Mouse (Mus musculus) stomach, embryonic 16.5 days (tissue): ENCODE measurements at regions not wholly inside any gene's neighbourhood (a gene's known extent, or its start where the extent isn't known, plus 50 kb on each side); places are given as distances from the start of the nearest gene placed in this dataset.

Experiments
- ATAC-seq: fragments of 200-750 bp; cut with Nextera tagmentation; 2 replicates; pipeline ENCODE4 v1.8.0; 2017; ENCODE audit warnings: moderate number of reproducible peaks, moderate TSS enrichment; ENCODE audit not compliant: insufficient read depth, low FRiP score
- H3K27ac ChIP-seq: fragments of 300-500 bp; sonication (generic); 2 replicates; pipeline ENCODE4 v1.5.1; 2014; ENCODE audit warnings: low read length
- H3K27me3 ChIP-seq: fragments of 300-500 bp; sonication (generic); 2 replicates; pipeline ENCODE4 v1.6.1; 2014; ENCODE audit warnings: low read length, control low read depth, mixed read lengths; ENCODE audit not compliant: control insufficient read depth, insufficient read depth
- H3K36me3 ChIP-seq: fragments of 300-500 bp; sonication (generic); 2 replicates; pipeline ENCODE4 v1.6.1; 2014; ENCODE audit warnings: low read length; ENCODE audit not compliant: control insufficient read depth, insufficient read depth
- H3K4me1 ChIP-seq: fragments of 300-500 bp; sonication (generic); 2 replicates; pipeline ENCODE4 v1.6.1; 2014; ENCODE audit warnings: low read length, control low read depth, mixed read lengths; ENCODE audit not compliant: control insufficient read depth, insufficient read depth
- H3K4me2 ChIP-seq: fragments of 300-500 bp; sonication (generic); 2 replicates; pipeline ENCODE4 v1.6.1; 2014; ENCODE audit warnings: low read depth, low read length, mixed read lengths
- H3K4me3 ChIP-seq: fragments of 300-500 bp; sonication (generic); replicated peaks from 2 replicates; pipeline ENCODE4 v1.5.1; 2014; ENCODE audit warnings: mild to moderate bottlenecking, low read length
- H3K9ac ChIP-seq: fragments of 300-500 bp; sonication (generic); 2 replicates; pipeline ENCODE4 v1.6.1; 2014; ENCODE audit warnings: low read length
- H3K9me3 ChIP-seq: fragments of 300-500 bp; sonication (generic); replicated peaks from 2 replicates; pipeline ENCODE4 v1.6.1; 2016; ENCODE audit warnings: low read length, control low read depth; ENCODE audit not compliant: control insufficient read depth
- WGBS: fragments of 180-500 bp; shearing (Covaris S2); extraction: QIAGEN DNeasy Blood & Tissue Kit; methylation state at CpG from one replicate; pipeline ENCODE4 v1.1.7; 2014; 5-methylcytosine and 5-hydroxymethylcytosine counted together

DNA sequence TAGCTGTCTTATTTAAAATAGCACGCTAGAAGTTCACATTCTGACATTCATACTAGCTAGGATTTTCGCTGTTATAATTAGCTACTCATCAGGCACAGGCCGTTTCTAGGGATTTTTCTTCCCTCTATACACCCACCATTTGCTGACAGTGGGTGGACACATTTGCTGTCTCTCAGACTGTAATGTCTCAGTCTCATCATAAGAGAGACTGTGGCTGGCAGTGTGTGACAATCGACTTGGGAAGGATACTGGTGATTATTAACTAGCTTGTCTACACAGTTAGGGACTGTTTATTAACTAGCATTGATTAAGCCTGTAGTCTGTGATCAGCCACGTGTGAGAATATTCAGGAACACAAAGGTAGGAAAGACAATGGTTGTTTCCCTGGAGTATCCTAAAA, 208.0 kb upstream of the Btbd3 start:
- Histone ChIP-seq H3K9me3 (no peaks in the 10 kb centered on the region), H3K36me3 (no peaks in the 10 kb centered on the region), H3K4me3 (no peak overlapping the region), H3K27ac (no peak overlapping the region), H3K4me1 (no peaks in the 10 kb centered on the region), H3K4me2 (no peak overlapping the region), H3K27me3 (no peaks in the 10 kb centered on the region), H3K9ac (no peak overlapping the region)
- no peak for ATAC-seq
- WGBS = 63% methylated on average over 5 of the region's 5 CpGs

GRCm38 (mm10) chr2:138047781-138048201, 208.6 kb upstream of the Btbd3 start:
- Histone ChIP-seq H3K27me3 (no peaks in the 10 kb centered on the region), H3K36me3 (no peaks in the 10 kb centered on the region), H3K4me1 (no peaks in the 10 kb centered on the region), H3K9me3 (no peaks in the 10 kb centered on the region), H3K4me3 (no peak overlapping the region), H3K27ac (no peak overlapping the region), H3K9ac (no peak overlapping the region), H3K4me2 (no peak overlapping the region)
- ATAC-seq = no peak
- WGBS = 34% methylated on average over 11 of the region's 11 CpGs

- Histone ChIP-seq H3K27ac (no peak overlapping the region), H3K27me3 (no peaks in the 10 kb centered on the region), H3K9me3 (no peaks in the 10 kb centered on the region), H3K36me3 (no peaks in the 10 kb centered on the region), H3K9ac (no peak overlapping the region), H3K4me2 (no peak overlapping the region), H3K4me1 (no peaks in the 10 kb centered on the region), H3K4me3 (no peak overlapping the region)
- no peak for ATAC-seq
- WGBS = 70% methylated on average over 10 of the region's 10 CpGs
These were observed 209.0 kb upstream of the Btbd3 start for GRCm38 (mm10) chr2:138047361-138047760.

DNA sequence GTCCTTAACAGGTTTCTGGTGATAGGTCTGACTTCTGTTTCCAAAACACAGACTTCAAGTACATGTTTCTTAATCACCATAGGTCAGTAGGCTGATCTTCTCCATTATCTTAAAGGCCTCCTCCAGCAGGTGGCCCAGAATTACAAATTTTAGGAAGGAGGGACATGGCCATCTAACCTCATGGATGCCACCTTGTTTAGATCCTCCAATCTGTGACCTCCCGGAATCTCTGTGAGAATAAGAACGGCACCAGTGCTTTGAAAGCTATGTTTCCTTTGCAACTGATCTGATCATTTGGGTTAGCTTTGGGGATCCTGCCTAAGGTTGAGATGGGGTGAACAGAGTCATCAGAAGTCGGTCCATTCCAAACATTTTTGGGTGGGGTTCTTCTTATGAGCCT, 209.4 kb upstream of the Btbd3 start:
- Histone ChIP-seq H3K27ac (no peak overlapping the region), H3K4me1 (no peaks in the 10 kb centered on the region), H3K4me2 (no peak overlapping the region), H3K27me3 (no peaks in the 10 kb centered on the region), H3K36me3 (no peaks in the 10 kb centered on the region), H3K9me3 (no peaks in the 10 kb centered on the region), H3K9ac (no peak overlapping the region), H3K4me3 (no peak overlapping the region)
- ATAC-seq = no peak
- 86% methylated on average over 3 of the region's 3 CpGs for WGBS

DNA sequence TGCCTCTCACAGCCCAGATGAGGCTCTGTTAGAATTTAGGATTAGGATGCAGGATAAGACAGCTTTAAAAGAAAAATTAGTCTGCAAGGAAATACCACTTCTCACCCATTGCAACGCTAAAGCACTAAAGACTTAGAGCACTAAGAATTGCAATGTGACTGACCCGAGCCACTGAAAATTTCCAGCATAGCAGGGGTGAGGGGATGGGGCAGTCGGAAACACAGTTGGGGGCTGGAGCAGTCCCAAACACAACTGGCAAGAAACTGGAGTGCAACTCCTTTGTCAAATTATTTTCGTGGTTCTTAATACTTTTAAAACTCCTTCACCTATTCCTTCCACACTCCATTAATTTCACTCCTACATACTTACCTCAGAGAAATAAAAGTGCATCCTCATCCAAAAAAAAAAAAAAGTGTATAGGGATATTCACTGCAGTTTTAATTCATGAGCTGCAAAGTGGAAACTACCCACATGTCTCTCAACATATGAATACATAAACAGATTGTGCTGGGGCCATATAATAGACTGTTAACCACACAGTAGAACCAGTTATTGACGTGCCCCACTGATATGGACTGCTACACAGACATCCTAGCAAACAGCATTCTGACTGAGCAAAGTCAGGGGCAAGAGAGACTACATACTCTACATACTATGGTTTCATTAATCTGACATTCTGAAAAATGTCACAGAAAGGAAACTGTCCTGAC, 210.3 kb upstream of the Btbd3 start:
- Histone ChIP-seq H3K36me3 (no peaks in the 10 kb centered on the region), H3K9me3 (no peaks in the 10 kb centered on the region), H3K4me3 (no peak overlapping the region), H3K27ac (no peak overlapping the region), H3K4me1 (no peaks in the 10 kb centered on the region), H3K27me3 (no peaks in the 10 kb centered on the region), H3K9ac (no peak overlapping the region), H3K4me2 (no peak overlapping the region)
- 39% methylated on average over 5 of the region's 5 CpGs for WGBS
- ATAC-seq = no peak

DNA sequence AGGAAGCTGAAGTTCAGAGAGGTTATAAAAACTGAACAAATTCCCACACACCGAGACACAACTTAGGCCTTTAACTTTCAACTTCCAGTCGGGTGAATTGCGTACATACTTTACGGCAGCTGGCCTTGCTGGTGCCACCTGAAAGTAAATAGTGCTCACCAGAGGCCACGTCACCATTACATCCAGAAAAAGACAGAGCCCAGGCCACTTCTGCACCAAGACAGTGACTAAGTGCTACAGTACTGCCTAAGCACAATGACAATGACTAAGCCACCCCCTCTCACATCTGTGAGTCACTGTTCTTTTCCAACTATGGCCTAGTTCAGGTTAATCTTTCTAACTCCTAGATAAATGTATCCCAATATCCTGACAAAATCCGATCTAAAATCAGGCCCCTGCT, 215.7 kb upstream of the Btbd3 start:
- Histone ChIP-seq H3K9me3 (no peaks in the 10 kb centered on the region), H3K27ac (peak overlapping the region; percentile 58), H3K27me3 (no peaks in the 10 kb centered on the region), H3K36me3 (no peaks in the 10 kb centered on the region), H3K9ac (no peak overlapping the region), H3K4me2 (no peak overlapping the region), H3K4me1 (no peaks in the 10 kb centered on the region), H3K4me3 (no peak overlapping the region)
- ATAC-seq = no peak
- 55% methylated on average over 6 of the region's 6 CpGs for WGBS

GRCm38 (mm10) chr2:138040302-138040701, 216.1 kb upstream of the Btbd3 start:
- H3K4me3 ChIP-seq = no peak overlapping the region
- no peaks in the 10 kb centered on the region for H3K36me3 ChIP-seq
- WGBS = 51% methylated on average over 5 of the region's 5 CpGs
- no peak overlapping the region for H3K9ac ChIP-seq
- no peaks in the 10 kb centered on the region for H3K9me3 ChIP-seq
- no peaks in the 10 kb centered on the region for H3K4me1 ChIP-seq
- peak; percentile 50; the same call in 1 of the 2 replicates for ATAC-seq
- H3K4me2 ChIP-seq = no peak overlapping the region
- no peaks in the 10 kb centered on the region for H3K27me3 ChIP-seq
- peak overlapping the region; percentile 58 for H3K27ac ChIP-seq

DNA sequence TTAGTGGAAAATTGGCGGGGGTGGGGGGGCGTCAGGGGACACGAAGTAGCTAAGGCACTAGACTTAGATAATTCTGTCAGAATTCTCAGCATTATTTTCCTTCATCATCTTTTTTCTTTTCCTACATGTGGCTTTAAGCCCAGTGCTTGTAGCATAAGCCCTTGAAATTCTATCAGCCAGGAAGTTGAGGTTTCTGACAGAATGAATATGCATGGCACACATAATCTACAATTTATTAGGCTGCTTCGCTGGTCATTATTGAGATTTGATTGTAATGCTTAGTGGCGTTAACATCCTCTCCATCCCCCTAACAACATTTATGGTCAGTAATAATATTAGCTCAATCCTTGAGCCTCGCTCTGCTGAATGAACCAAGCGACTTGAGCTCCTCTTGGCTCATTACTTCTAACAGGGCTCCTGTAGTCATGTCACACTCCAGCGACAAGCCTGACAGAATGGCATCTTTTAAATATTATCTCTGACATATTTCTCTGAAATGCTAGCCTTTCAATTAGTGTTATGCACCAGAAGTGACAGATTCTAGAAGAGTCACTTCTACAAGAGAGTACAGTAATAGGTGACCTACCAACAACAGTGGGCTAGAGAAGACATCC, 222.1 kb upstream of the Btbd3 start:
- no peak overlapping the region for H3K27ac ChIP-seq
- no peak overlapping the region for H3K9ac ChIP-seq
- H3K36me3 ChIP-seq = no peaks in the 10 kb centered on the region
- H3K27me3 ChIP-seq = no peaks in the 10 kb centered on the region
- H3K4me2 ChIP-seq = no peak overlapping the region
- no peak for ATAC-seq
- no peaks in the 10 kb centered on the region for H3K4me1 ChIP-seq
- no peak overlapping the region for H3K4me3 ChIP-seq
- WGBS = 87% methylated on average over 8 of the region's 8 CpGs
- H3K9me3 ChIP-seq = no peaks in the 10 kb centered on the region

DNA sequence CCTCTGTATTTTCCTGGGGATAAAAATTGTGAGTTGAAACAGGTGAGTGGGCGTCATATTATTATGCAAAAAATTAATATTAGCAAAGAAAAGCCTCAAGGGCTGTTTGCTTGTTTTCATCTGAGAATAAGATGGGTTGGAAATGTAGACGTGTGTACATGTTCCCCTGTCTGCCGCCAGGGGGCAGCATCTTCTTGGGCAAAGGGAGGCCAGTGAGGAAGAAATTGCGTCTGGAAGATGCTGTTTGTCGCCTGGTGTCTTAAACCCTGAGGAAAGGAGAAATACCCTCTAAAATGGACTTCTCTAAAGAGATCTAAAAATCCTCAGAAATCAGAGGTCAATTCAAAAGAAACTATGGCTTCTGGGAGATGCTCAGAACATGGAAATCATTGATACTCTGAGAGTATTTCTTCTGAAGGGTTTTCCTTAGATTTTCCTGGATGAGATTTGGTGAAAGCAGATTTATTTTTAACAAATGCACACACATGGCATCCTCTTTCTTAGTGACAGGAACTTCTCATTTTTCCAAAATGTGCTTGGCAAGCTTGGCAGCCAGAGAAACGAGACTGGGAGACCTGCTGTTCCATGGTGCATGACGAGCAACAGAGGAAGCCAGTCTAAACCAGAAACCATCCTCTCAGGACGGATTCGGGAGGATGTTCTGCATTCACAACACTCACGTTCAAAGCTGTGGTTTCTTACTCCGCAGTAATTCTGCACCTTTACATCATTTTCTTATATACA, 222.8 kb upstream of the Btbd3 start:
- no peaks in the 10 kb centered on the region for H3K9me3 ChIP-seq
- H3K36me3 ChIP-seq = no peaks in the 10 kb centered on the region
- ATAC-seq = no peak
- no peaks in the 10 kb centered on the region for H3K27me3 ChIP-seq
- H3K9ac ChIP-seq = no peak overlapping the region
- no peak overlapping the region for H3K4me2 ChIP-seq
- H3K4me1 ChIP-seq = no peaks in the 10 kb centered on the region
- 35% methylated on average over 11 of the region's 11 CpGs for WGBS
- H3K27ac ChIP-seq = no peak overlapping the region
- no peak overlapping the region for H3K4me3 ChIP-seq
